ENCODE assay signal across 16 mouse cellular contexts in genomic region chr11:90227000-90227922, GRCm38 (mm10). TPM values are rescaled to one million over a fixed set of nuclear protein-coding genes. Genes with fewer than 3 reads are reported as not detected.
A peak's percentile ranks its signal among the peaks of the same experiment; 100 is the strongest.
DNase-seq lines count a peak whose midpoint lies in the region; TF ChIP-seq lines count a peak whose summit lies in the region.
"Had no signal": no experiment of that assay in that cellular context is flagged by ENCODE, and none has a peak within 500 bp of the region (broad histone marks: within the 10 kb centered on the region; RNA-seq: fewer than 3 reads in every experiment).

No protein-coding gene starts in this region.

- no peak for TF ChIP-seq CTCF in brain, embryonic 14.5 days (IDR thresholded peaks at IDR 0.05; ENCODE audit: borderline replicate concordance, extremely low read depth, insufficient read depth, insufficient read length)

- TF ChIP-seq POLR2A in brain, embryonic 14.5 days (IDR thresholded peaks at IDR 0.05; ENCODE audit: borderline replicate concordance, extremely low read depth, insufficient read depth, insufficient read length, poor library complexity, severe bottlenecking): no peak

- peak; percentile 42 for DNase-seq in retina, postnatal 1 day
- DNase-seq in retina, embryonic 14.5 days (ENCODE audit: low spot score): no peak
- DNase-seq in brain, embryonic 14.5 days (ENCODE audit: low read depth): peak; percentile 71
- DNase-seq in induced T-regulatory cell, adult 2 months (ENCODE audit: low read depth): peak; percentile 40
- no peak for DNase-seq in urinary bladder, postnatal 14 days (ENCODE audit: low spot score)
- no peak for DNase-seq in left cerebral cortex, adult 8-10 months (ENCODE audit: low spot score in 2 of 2)
- no peak for DNase-seq in Muller cell, postnatal 12 days (ENCODE audit: inconsistent ontology term)
- DNase-seq: adrenal gland, adult 2 months; cerebellum, postnatal 10 days; embryo, embryonic 11 days; heart, postnatal 14 days; kidney, adult 8-10 months; kidney, postnatal 14 days; lung, embryonic 14.5 days; lung, postnatal 36 days; right cerebral cortex, postnatal 4 days had no signal

RNA-seq across cellular contexts. Expression of gene Mmd, which starts 22.0 kb away (rescaled TPM):
- polyA plus RNA-seq in brain, embryonic 14.5 days (2012; rRNA removed): 78.5 and 102 TPM in 2 replicates
- 100 to 1,000 TPM; 184 to 215 (median 198) TPM for total RNA-seq in left cerebral cortex, adult 8-10 months (2022)

RNA-seq across cellular contexts. Expression of gene Gm45716, which starts 39.8 kb away (rescaled TPM):
- polyA plus RNA-seq in brain, embryonic 14.5 days (2012; rRNA removed): 16.6 and 17.3 TPM in 2 replicates
- total RNA-seq in left cerebral cortex, adult 8-10 months (2022): 1 to 10 TPM; 2.6 to 4.5 (median 3.6) TPM

Comparison
In these comparisons a context has a peak if more than half of its experiments do, and no peak if none do; other contexts are left out.
1. DNase-seq: peak in retina, postnatal 1 day (single experiment), brain, embryonic 14.5 days (single experiment) and induced T-regulatory cell, adult 2 months (single experiment); none in retina, embryonic 14.5 days (single experiment), urinary bladder, postnatal 14 days (single experiment), left cerebral cortex, adult 8-10 months (0 of 2) and Muller cell, postnatal 12 days (single experiment).